Mouse (Mus musculus): ENCODE measurements around the gene Vsig10l. TPM values are rescaled to one million over a fixed set of nuclear protein-coding genes. Genes with fewer than 3 reads are reported as not detected.

Vsig10l gene
- polyA plus RNA-seq, 1 experiment from 2014 or later, result 5.4 TPM

DNA sequence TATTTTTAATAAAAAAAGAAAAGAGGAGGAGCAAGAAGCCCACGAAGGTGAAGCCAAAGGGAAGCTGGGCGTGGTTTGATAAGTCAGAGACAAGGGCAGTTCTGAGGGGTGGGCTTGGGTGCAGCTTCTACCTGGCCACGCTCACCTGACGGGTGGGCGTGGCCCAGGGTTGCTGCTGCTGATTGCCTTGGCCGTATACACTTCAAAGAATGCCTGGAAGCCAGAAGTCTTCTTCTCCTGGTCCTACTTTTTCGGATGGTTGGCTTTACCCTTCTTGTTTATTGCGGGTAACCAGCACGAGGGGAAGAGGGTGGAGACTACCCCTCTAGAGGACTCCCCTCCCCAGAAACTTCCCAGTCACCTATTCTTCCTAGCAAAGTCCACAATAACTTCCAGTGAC is 20.3 kb upstream of the Vsig10l start:
- peak overlapping the region; percentile 98 for H3K27ac ChIP-seq
- H3K27me3 ChIP-seq, result no peaks in the 10 kb centered on the region
- peak overlapping the region; percentile 55 for H3K9ac ChIP-seq
- ATAC-seq (replicated peaks; ENCODE audit: low FRiP score), result no peak
- peaks cover 18% of the 10 kb centered on the region for H3K4me1 ChIP-seq
- WGBS, result 10% methylated on average over 9 of the region's 9 CpGs
- peaks cover 4% of the 10 kb centered on the region; the same call in 1 of the 2 replicates for H3K36me3 ChIP-seq
- H3K4me2 ChIP-seq, result peak overlapping the region; percentile 81
- H3K4me3 ChIP-seq (replicated peaks), result peak overlapping the region; percentile 52
- H3K9me3 ChIP-seq (replicated peaks), result no peaks in the 10 kb centered on the region

DNA sequence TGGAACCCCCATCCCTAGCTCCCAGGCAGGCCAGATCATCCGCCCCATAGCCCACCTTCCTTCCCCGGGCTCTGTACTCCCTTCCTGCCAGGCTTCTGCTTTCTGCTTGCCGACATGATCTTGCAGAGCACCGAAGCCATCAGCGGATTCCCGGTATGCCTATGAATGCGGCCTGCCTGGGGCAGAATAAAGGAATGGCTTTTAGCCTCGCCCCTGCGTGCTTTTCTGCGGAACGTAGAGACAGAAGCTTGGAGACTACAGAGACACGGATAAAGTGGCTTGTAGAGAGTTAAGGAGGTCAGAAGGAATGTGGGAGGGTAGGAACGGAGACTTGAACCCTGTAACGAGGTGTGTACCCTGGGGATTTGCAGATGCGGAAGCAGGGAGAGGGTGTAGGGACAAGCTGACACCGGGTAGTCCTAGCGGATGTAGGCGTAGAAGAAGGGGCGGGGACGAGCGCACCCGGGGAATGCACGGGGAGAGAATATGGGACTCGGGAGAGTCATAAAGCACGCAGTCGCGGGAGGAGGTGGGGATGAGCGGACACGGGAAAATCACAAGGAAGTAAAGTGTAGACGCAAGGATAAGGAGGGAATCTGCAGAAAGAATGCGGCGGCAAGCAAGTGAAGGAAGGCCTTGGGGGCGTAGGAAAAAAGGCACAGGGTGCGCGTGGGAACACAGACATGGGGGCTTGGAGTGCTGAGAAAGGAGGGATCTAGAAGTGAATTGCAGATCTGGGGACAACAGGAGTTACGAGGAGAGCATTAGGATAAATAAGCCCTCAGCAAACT is 19.6 kb upstream of the Vsig10l start:
- peak; percentile 92 for ATAC-seq (replicated peaks; ENCODE audit: low FRiP score)
- Histone ChIP-seq H3K27ac (peak overlapping the region; percentile 98), H3K4me1 (peaks cover 18% of the 10 kb centered on the region), H3K36me3 (peaks cover 4% of the 10 kb centered on the region; the same call in 1 of the 2 replicates), H3K27me3 (no peaks in the 10 kb centered on the region), H3K9me3 (replicated peaks) (no peaks in the 10 kb centered on the region), H3K4me3 (replicated peaks) (peak overlapping the region; percentile 52), H3K9ac (peak overlapping the region; percentile 55), H3K4me2 (peak overlapping the region; percentile 81)
- under 1% methylated on average over 36 of the region's 36 CpGs for WGBS

DNA sequence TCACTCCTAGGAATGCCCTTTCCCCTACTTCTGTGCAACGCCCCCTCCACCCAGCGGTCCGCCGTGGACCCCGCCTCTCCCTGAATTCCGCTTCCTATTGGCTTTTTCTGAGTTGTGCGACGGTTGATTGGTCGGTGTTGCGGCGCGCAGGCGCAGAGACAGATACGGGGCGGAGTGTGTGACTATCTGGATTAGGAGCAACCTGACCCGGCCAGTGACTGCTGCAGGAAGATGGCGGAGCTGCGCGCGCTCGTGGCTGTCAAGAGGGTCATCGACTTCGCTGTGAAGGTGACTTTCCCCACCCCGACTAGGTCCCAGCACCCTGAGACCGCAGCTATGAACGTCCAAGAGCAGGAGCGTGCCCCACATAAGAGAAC is 19.0 kb upstream of the Vsig10l start, which contains the start of the genes Etfb and Gm45233:
TSS of gene Etfb (plus strand) at position 167 of the 377 bp plus-strand sequence.
TSS of gene Gm45233 (plus strand) at position 212 of the 377 bp plus-strand sequence.
- H3K36me3 ChIP-seq, result peaks cover 4% of the 10 kb centered on the region; the same call in 1 of the 2 replicates
- peak within 1 kb of the TSS; percentile 81 for H3K4me2 ChIP-seq
- under 1% methylated on average over 27 of the region's 27 CpGs for WGBS
- peak within 1 kb of the TSS; percentile 52 for H3K4me3 ChIP-seq (replicated peaks)
- H3K9ac ChIP-seq, result peak within 1 kb of the TSS; percentile 55
- ATAC-seq (replicated peaks; ENCODE audit: low FRiP score), result peak; percentile 97
- H3K4me1 ChIP-seq, result peaks cover 18% of the 10 kb centered on the region
- H3K27me3 ChIP-seq, result no peaks in the 10 kb centered on the region
- peak within 1 kb of the TSS; percentile 98 for H3K27ac ChIP-seq
- H3K9me3 ChIP-seq (replicated peaks), result no peaks in the 10 kb centered on the region

GRCm38 (mm10) chr7:43447801-43448200 is 15.2 kb upstream of the Vsig10l start:
- H3K36me3 ChIP-seq, result peaks cover 23% of the 10 kb centered on the region
- H3K27ac ChIP-seq, result no peak overlapping the region
- ATAC-seq (replicated peaks; ENCODE audit: low FRiP score), result no peak
- no peak overlapping the region for H3K9ac ChIP-seq
- H3K4me2 ChIP-seq, result no peak overlapping the region
- H3K27me3 ChIP-seq, result no peaks in the 10 kb centered on the region
- H3K9me3 ChIP-seq (replicated peaks), result no peaks in the 10 kb centered on the region
- 86% methylated on average over 4 of the region's 4 CpGs for WGBS
- H3K4me1 ChIP-seq, result peaks cover 13% of the 10 kb centered on the region
- no peak overlapping the region for H3K4me3 ChIP-seq (replicated peaks)

DNA sequence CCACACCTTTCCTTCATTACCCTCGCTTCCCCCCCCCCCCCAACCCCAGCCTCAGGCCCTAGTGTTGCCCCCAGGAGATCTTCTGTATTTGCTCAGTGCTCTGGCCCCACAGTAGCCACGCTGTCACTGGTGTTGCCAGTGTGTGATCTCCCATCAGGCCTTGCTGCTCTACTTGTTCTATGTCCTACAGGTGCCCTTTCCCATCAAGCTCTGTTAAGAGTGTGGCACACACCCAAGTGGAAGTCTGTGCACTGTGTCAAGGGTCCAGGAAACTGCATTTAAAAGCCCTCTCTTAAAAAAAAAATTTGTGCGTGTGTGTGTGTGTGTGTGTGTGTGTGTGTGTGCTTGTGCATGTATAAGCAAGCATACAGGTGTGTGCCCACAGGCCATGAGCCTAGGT is 14.7 kb upstream of the Vsig10l start:
- H3K4me2 ChIP-seq, result no peak overlapping the region
- no peak for ATAC-seq (replicated peaks; ENCODE audit: low FRiP score)
- no peaks in the 10 kb centered on the region for H3K27me3 ChIP-seq
- H3K4me1 ChIP-seq, result peaks cover 10% of the 10 kb centered on the region
- H3K9me3 ChIP-seq (replicated peaks), result no peaks in the 10 kb centered on the region
- 89% methylated on average over 3 of the region's 3 CpGs for WGBS
- H3K4me3 ChIP-seq (replicated peaks), result no peak overlapping the region
- H3K9ac ChIP-seq, result no peak overlapping the region
- no peak overlapping the region for H3K27ac ChIP-seq
- peaks cover 27% of the 10 kb centered on the region for H3K36me3 ChIP-seq

DNA sequence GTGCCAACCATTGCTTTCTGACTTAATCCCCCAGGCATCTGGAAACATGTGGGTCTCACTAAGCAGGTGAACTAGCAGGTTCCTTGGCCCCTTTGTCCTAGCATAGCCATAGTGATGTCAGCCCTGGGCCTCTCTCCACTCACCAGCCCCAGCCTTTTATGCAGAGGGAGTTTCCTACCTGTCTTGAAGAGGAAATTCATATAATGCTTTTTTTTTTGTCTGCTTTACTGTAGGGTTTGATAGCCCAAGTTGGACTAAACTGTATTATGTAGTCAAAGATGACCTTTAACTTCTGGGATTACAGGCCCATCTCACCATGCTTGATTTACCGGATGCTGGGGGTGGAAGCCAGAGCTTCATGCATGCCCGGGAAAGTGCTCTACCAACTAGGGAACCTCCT is 13.1 kb upstream of the Vsig10l start:
- peaks cover 4% of the 10 kb centered on the region for H3K4me1 ChIP-seq
- no peaks in the 10 kb centered on the region for H3K9me3 ChIP-seq (replicated peaks)
- H3K36me3 ChIP-seq, result peaks cover 43% of the 10 kb centered on the region
- H3K27ac ChIP-seq, result no peak overlapping the region
- no peaks in the 10 kb centered on the region for H3K27me3 ChIP-seq
- no peak for ATAC-seq (replicated peaks; ENCODE audit: low FRiP score)
- WGBS, result 99% methylated on average over 2 of the region's 2 CpGs
- no peak overlapping the region for H3K4me2 ChIP-seq
- no peak overlapping the region for H3K4me3 ChIP-seq (replicated peaks)
- no peak overlapping the region for H3K9ac ChIP-seq

GRCm38 (mm10) chr7:43451726-43452125 is 11.2 kb upstream of the Vsig10l start:
- 95% methylated on average over 11 of the region's 11 CpGs for WGBS
- Histone ChIP-seq H3K27me3 (no peaks in the 10 kb centered on the region), H3K9me3 (replicated peaks) (no peaks in the 10 kb centered on the region), H3K4me1 (no peaks in the 10 kb centered on the region), H3K4me2 (no peak overlapping the region), H3K4me3 (replicated peaks) (no peak overlapping the region), H3K9ac (no peak overlapping the region), H3K27ac (no peak overlapping the region), H3K36me3 (peaks cover 61% of the 10 kb centered on the region)
- ATAC-seq (replicated peaks; ENCODE audit: low FRiP score), result no peak

- H3K9me3 ChIP-seq (replicated peaks), result no peaks in the 10 kb centered on the region
- no peak overlapping the region for H3K27ac ChIP-seq
- peak; percentile 55 for ATAC-seq (replicated peaks; ENCODE audit: low FRiP score)
- WGBS, result 49% methylated on average over 4 of the region's 4 CpGs
- H3K4me3 ChIP-seq (replicated peaks), result no peak overlapping the region
- H3K36me3 ChIP-seq, result peaks cover 66% of the 10 kb centered on the region
- no peak overlapping the region for H3K9ac ChIP-seq
- H3K27me3 ChIP-seq, result no peaks in the 10 kb centered on the region
- H3K4me2 ChIP-seq, result no peak overlapping the region
- H3K4me1 ChIP-seq, result no peaks in the 10 kb centered on the region
Observed at GRCm38 (mm10) chr7:43452609-43453008, 10.3 kb upstream of the Vsig10l start.

DNA sequence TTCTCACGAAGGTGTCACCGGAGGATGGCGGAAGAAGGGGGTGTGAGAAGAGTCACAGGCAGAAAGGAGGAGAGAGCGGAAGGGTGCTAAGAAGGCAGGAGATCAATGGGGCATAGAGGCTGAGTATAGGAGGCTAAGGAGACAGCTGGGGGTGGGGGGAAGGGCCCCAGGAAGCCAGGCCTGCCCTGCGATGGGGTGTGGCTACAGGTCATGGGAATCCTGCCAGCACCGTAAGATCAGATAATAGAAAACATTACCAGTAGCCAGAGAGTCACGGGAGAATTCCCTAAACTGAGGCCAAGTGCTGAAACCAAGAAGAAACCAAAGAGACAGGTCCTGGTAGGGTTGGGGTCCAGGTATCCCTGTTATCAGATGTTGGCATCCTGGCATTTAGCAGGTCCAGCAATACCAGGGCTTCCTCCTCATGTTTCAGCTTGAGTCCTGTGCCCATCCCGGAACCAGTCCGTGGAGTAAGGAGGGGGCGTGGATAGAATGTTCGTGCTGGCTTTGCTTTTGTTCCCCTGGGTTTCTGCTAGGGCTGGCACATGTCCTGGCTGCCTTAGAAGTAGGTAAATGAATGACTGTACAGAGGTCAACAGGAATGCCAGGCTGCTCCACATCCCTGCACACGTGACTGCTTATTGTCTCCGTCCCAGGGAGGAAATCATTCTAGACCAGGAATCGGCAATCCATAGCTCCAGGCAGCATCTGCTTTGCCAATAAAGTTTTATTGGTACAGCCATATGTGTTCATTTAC is 9.2 kb upstream of the Vsig10l start:
- Histone ChIP-seq H3K9ac (no peak overlapping the region), H3K4me1 (no peaks in the 10 kb centered on the region), H3K4me3 (replicated peaks) (no peak overlapping the region), H3K27ac (no peak overlapping the region), H3K36me3 (peaks cover 73% of the 10 kb centered on the region), H3K4me2 (no peak overlapping the region), H3K9me3 (replicated peaks) (no peaks in the 10 kb centered on the region), H3K27me3 (no peaks in the 10 kb centered on the region)
- 75% methylated on average over 14 of the region's 14 CpGs for WGBS
- no peak for ATAC-seq (replicated peaks; ENCODE audit: low FRiP score)

DNA sequence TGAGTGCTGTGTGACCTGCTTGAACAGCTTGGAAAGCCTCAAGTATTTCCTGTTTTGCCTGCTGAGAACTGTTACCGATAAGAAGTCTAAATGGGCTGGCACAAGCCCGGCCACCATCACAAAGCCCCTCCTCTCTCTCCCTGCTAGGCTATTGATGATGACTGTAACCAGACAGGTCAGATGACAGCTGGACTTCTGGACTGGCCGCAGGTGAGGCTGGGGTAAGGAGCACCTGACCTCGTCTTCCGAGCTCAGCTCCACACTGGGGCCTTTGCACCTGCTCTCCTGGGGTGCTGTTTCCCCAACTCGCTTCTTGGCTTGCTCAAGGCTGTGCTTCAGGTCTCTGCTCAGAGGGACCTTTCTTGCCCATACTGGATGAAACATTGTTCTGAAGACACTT is 8.6 kb upstream of the Vsig10l start:
- WGBS, result 91% methylated on average over 6 of the region's 6 CpGs

DNA sequence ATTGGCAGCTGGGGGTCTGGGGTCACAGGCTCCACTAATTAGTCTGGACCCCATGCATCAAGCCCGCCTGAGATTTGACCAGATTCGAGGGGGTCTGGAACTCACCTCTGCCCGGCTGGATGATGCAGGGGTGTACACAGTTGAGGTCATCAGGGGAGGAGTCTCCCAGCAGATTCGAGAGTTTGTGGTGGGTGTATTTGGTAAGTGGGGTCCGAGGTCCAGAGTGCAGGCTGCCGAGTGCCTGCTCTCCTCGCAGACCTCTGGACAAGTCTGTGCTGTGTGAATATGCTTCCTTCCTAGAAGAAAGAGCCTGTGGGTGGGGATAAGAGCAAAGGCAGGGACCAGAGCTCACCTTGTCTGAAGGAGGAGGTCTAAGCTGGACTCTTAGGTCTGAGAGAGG is 1.0 kb downstream of the Vsig10l start:
- Histone ChIP-seq H3K27ac (no peak overlapping the region), H3K4me3 (replicated peaks) (no peak overlapping the region), H3K27me3 (0 out of 2 replicates have a peak, but pooled peaks cover 14% of the 10 kb centered on the region), H3K36me3 (no peaks in the 10 kb centered on the region), H3K4me2 (no peak overlapping the region), H3K9ac (no peak overlapping the region), H3K9me3 (replicated peaks) (no peaks in the 10 kb centered on the region), H3K4me1 (peaks cover 16% of the 10 kb centered on the region)
- no peak for ATAC-seq (replicated peaks; ENCODE audit: low FRiP score)
- WGBS, result 85% methylated on average over 7 of the region's 7 CpGs

More for the DNA sequence above, 8.6 kb upstream of the Vsig10l start:
- H3K27me3 ChIP-seq, result no peaks in the 10 kb centered on the region
- no peak for ATAC-seq (replicated peaks; ENCODE audit: low FRiP score)
- H3K9me3 ChIP-seq (replicated peaks), result no peaks in the 10 kb centered on the region
- H3K27ac ChIP-seq, result no peak overlapping the region
- no peaks in the 10 kb centered on the region for H3K4me1 ChIP-seq
- H3K36me3 ChIP-seq, result peaks cover 73% of the 10 kb centered on the region
- no peak overlapping the region for H3K4me2 ChIP-seq
- no peak overlapping the region for H3K9ac ChIP-seq
- H3K4me3 ChIP-seq (replicated peaks), result no peak overlapping the region

GRCm38 (mm10) chr7:43464864-43465343 is 2.0 kb downstream of the Vsig10l start:
- 0 out of 2 replicates have a peak, but pooled peaks cover 14% of the 10 kb centered on the region for H3K27me3 ChIP-seq
- no peaks in the 10 kb centered on the region for H3K36me3 ChIP-seq
- no peaks in the 10 kb centered on the region for H3K9me3 ChIP-seq (replicated peaks)
- peak overlapping the region; percentile 41; the same call in 1 of the 2 replicates for H3K27ac ChIP-seq
- H3K4me1 ChIP-seq, result peaks cover 16% of the 10 kb centered on the region
- H3K4me3 ChIP-seq (replicated peaks), result peak overlapping the region; percentile 51
- peak overlapping the region; percentile 35 for H3K9ac ChIP-seq
- H3K4me2 ChIP-seq, result peak overlapping the region; percentile 82
- ATAC-seq (replicated peaks; ENCODE audit: low FRiP score), result peak; percentile 13; the same call in 1 of the 2 replicates
- WGBS, result 5% methylated on average over 35 of the region's 35 CpGs

All from kidney, embryonic 15.5 days (tissue).